Mouse (Mus musculus) E14TG2a.4 (cell line): ENCODE measurements around the gene Cbx4.

Experiments
- CTCF ChIP-seq: conservative IDR thresholded peaks from 2 replicates; pipeline ENCODE4 v1.5.1; 2014; ENCODE audit warnings: low read length
- NANOG ChIP-seq: IDR thresholded peaks from 2 replicates; pipeline ENCODE4 v1.6.1; 2014; ENCODE audit warnings: borderline replicate concordance, low read length, mixed read lengths
- POU5F1 ChIP-seq: IDR thresholded peaks from 2 replicates; pipeline ENCODE4 v1.6.1; 2014; ENCODE audit warnings: low read length, borderline replicate concordance

GRCm38 (mm10) chr11:119033874-119034558, 52.0 kb downstream of the Cbx4 start:
- TF ChIP-seq CTCF = peak; percentile 54
- TF ChIP-seq NANOG = no peak
- no peak for TF ChIP-seq POU5F1
